Mouse (Mus musculus) heart, adult 11 months (tissue): ENCODE results near the gene Jph3.

Source experiments
- DNase-seq: peaks from one replicate; pipeline ENCODE4 v3.0.0; 2022

Jph3 gene

GRCm38 (mm10) chr8:121729323-121729722 is at the start of gene Jph3:
Gene Jph3 (plus strand): TSS chr8:121729623.
- no peak for DNase-seq

DNA sequence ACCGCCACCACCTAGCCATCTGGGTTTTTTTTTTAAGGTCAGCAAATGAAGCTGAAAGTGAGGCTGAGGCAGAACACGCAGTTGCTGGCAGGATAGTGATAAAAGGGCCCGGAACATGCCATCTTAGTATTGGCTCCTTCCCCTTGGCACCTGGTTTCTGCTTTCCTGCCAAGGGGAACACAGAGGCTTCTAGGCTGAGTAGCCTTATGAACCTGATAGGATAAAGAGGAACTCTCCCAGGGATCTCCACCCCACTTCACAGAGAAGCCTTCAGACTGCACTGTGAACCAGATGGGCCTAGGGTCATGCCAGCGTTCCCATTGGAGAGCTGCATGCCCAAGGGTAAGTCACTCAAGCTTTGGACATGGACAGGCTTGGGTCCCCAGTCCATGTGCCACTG is 48.5 kb upstream of the Jph3 start:
- no peak for DNase-seq

GRCm38 (mm10) chr8:121681457-121681856 is 48.0 kb upstream of the Jph3 start:
- DNase-seq: no peak

DNA sequence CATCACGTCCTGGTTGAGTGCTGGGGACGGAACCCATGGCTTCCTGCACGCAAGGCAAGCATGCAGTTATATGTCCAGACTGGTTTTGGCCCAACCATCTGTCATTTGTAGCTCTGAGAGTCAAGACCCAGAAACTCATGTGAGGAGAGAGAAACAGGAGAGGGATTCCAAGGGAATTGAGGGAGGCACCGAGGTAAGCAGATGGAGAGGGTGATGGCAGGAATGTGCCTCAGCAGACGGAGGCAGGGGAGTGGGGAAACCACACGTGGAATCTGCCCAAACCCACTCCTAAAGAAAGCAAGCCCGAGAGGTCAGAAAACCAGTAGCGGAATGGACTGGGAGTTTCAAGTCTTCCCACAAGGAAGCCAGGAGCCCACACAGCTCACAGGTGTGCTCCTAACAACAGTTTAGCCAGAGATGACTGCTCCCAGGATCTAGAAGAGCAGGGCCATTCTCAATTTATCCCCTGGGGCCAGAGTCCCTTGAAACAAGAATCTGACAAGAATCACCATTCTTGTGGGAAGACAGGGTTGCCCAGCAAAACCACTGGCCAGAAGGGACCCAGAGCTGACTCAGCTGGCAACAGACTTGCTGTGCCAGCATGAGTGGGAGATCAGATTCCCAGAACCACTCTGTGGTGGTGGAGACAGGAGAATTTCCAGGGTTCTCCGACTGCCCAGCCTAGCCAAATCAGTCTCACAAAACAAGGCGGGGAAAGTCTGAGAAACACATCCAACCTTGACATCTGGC is 46.2 kb upstream of the Jph3 start:
- DNase-seq: peak; percentile 81

- DNase-seq: peak; percentile 96
These were observed 44.0 kb upstream of the Jph3 start for GRCm38 (mm10) chr8:121685419-121685818.

GRCm38 (mm10) chr8:121687455-121688161 is 41.8 kb upstream of the Jph3 start:
- peak; percentile 89 for DNase-seq

- no peak for DNase-seq
These were observed 40.9 kb upstream of the Jph3 start for GRCm38 (mm10) chr8:121688496-121688895.

DNA sequence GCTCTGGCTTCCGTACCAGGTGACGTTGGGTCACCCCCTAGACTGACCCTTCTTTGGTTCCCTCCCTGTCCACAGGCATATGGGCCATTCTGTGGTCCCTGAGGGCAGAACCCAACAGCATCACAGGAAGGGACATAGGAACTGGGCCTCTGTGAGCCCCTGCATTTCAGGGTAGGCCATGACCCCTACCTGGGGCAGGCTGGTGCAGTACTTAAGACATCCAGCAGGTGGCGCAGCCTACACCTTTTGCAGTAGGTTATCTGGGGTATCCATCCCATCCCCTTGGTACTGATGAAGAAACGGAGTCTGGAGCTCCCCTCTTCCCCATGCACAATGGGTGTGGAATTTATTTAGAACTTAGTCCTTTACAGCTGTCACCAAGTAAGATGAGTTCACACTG is 35.0 kb upstream of the Jph3 start:
- DNase-seq: peak; percentile 94

- peak; percentile 98 for DNase-seq
These were observed 33.7 kb upstream of the Jph3 start for GRCm38 (mm10) chr8:121695585-121696184.

DNA sequence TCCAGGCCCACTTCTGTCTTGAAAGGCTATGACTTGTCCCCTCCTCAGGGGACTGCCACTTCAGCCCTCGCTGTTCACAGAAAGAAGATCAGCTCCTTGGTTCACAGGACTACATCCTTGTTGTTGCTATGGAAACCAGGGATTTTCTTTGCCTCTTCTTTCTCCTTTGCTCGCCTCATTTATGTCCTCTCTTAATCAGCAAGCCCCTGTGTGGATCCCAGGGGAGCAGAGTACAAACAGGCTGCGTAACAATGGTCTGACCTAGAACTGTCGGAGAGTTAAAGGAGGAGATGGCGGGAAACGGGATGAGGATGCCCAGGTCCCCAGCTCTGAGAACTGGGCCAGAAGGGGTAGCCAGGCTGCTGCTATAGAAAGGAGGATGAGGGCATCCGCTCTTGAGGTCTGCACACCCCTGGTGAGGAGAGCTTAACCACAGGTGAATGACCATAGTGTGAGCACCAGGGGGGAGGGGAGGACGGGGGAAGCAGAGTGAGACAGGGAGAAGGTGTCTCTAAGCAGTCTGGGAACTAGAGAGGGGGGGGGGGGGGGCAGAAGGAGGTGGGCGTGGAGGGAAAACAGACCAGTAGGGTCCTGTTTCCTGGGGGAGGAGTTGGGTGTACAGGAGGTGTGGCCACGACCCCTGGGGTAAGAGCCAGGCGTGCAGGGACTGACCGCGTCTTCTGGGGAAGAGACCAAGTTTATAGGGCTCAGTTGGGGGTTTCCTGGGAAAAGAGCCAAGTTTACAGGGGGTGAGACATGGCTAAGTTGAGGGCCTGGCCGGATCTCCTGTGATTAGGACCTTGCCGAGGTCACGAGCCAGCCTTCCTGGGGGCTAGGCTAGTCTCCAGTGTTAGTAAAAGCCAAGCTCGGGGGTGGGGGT is 31.4 kb upstream of the Jph3 start:
- no peak for DNase-seq

DNA sequence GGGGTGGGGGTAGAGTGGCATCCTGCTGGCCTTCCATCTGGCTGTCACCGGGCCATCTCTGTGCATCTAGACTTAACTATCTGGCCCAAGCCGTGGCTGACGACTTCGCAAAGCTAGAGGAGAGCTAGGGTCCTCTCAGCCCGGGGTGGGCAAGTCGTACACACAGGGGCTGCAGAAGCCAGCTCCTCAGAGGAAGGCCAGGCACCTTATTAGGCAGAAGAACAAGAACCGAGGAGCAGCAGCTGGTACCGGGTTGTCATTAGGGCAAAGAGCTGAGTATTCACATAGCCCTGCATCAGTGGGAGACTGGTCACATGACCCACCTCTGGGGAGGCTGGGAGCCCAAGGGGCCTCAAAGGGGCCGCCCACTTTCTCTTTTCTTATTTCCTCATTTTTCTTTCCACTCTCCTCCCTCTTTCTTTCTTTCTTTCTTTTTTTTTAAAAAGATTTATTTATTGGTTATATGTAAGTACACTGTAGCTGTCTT is 30.8 kb upstream of the Jph3 start:
- no peak for DNase-seq

- no peak for DNase-seq
These were observed 29.5 kb upstream of the Jph3 start for GRCm38 (mm10) chr8:121699936-121700335.

DNA sequence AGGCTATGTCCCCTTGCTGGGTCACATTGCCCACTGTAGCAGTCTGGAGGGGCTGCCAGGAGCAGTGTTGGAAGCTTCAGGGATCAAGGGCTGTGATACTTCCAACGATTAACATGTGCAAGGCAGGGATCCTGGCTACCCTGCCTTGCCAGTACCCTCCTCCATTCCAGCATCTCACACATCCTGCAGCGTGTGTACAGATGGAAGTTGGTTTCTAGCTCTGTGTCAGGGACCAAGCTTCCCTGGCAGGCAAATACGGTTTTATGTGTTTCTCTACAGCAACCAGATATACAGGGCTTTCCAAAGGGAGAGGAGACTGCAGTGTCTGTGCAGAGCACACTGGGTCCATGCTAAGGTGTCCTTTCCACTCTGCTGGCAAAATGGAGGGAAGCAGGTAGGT is 24.2 kb upstream of the Jph3 start:
- DNase-seq: no peak

DNA sequence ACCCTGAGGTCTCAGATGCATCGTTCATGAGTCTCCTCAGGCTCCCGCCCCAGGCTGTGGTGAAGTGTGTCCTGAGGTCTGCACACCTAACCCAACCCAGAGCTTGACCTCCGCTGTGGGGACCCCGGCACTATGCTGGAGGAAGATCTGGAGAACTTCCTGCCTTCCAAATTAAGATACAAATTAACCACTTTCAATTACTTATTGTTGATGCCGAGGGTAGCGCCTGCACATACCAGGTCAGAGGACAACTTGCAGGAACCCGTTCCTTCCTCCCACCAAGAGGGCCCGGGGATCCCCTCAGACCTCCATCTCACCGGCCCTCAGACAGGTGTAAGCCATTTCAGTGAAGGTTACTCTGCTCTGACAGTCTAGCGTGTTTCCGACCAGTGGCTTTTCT is 22.5 kb upstream of the Jph3 start:
- no peak for DNase-seq

DNA sequence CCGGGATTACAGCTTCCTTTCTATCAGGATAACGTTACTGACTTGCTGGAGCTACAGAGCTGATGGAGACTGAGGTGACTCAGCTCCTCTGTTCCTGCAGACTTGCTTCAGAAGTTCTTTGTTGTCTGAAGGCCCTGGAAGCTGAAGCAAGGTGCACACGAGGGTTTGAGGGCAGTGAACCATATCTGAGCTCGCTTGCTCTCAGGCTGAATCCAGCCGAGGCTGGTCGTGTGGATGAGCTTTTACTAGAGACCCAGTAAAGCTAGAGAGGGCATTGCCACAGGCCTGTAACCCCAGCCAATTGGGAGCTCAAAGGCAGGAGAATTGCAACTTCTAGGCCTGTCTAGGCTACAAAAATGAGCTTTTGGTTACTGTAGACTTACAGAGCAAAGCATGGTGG is 21.0 kb upstream of the Jph3 start:
- no peak for DNase-seq

DNA sequence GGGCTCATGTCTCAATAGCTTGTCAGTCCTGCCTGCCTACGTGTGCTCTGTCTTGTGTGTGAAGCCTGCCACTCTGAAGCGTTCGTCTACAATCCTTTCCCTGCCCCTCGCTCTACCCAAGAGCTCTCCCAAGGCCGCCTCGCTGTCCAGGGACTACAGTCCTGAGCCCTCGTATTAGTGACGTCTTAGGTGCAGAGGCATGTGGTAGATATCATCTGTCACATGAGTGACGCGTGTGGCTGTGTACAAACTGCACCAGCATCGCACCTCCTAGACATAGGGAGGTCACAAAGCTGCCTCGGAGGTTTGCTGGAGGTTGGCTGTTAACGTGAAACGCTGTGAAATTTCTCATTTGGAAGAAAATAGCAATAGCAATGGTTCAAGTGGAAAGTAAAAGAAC is 11.9 kb upstream of the Jph3 start:
- DNase-seq: no peak

DNA sequence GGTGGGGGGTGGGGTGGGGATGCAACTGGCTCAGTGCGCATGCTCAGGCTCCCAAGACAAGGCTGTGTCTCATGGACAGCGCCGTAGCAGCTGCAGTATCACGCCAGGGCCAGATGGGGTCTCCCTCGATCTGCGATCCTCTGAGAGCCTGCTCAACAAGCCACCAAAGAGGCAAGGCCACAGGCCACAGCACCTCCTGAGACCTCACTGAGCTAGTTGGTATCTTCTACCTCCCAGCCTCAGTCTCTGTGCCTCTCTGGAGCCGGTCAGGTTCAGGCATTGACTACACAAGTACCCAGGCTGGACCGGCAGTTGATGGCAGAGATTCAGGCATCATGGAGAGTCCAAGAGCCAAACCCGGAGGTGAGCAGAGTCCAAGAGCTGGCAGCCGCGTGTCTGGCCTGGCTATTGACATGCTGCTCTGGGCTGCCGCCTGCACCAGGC is 11.4 kb upstream of the Jph3 start:
- DNase-seq: peak; percentile 97

GRCm38 (mm10) chr8:121718925-121719324 is 10.5 kb upstream of the Jph3 start:
- no peak for DNase-seq

DNA sequence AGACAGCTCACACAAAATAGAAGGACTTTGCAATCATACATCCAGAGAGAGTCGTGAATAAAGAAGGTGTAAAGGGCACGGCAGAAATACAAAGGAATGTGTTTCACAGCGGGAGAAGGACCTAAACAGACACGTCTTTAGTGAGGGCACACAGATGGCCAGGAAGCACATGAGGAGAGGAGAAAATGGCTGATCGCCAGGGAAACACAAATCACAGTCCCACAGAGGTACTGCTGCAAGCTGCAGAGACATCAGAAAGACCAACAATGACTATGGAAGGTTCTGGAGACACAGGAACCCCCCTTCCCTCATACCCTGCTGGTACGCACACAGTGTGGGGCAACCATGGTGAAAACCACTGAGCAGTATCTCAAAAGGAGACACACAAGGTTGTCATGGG is 8.4 kb upstream of the Jph3 start:
- DNase-seq: no peak

DNA sequence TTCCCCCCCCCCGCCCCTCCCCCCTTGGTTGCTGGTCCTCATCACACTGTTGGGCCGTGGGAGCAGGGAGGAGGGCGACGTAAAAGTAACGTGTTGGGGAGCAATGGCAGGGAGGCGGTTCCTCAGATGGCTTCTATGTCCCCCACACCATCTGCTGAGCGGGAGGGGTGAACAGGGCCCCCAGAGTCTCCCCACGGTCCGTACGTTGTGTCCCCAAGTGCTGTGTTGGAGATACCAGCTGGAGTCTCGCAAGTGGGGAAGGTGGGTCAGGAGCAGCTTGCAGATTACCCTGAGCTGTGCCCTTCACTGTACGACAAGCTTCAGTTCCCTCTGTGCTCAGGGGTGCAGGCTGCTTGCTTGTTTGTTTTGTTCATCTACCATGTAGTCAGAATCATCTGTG is 5.6 kb upstream of the Jph3 start:
- DNase-seq: no peak

DNA sequence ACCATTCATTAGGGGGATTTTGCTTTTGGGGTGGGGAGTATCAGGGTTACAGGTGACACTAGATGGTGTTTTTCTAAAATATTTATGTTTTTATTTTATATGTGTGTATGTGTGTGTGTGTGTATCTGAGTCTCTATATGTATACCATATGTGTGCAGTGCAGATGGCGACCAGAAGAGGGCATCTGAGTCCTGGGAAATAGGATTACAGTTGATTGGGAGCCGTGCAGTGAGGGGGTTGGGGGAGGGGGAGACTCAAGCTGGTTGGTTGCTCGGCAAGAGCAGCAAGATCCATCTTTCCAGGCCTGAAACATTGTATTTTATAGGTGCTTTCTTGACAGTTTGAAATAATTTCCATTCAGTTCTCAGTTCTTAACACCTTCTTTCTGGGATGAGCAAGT is 2.3 kb upstream of the Jph3 start:
- DNase-seq: no peak

- DNase-seq: no peak
These were observed 331 bp downstream of the Jph3 start for GRCm38 (mm10) chr8:121729754-121730153.

- DNase-seq: no peak
These were observed 747 bp downstream of the Jph3 start for GRCm38 (mm10) chr8:121730170-121730569.
